Mouse (Mus musculus): Measurements from ENCODE around the gene Wasl. TPM values are rescaled to one million over a fixed set of nuclear protein-coding genes. Genes with fewer than 3 reads are reported as not detected.

Wasl gene
- polyA plus RNA-seq, 1 experiment from 2014 or later = 69.1 TPM

- no peak for ATAC-seq
- no peaks in the 10 kb centered on the region for H3K36me3 ChIP-seq
- peaks cover 5% of the 10 kb centered on the region; the same call in 1 of the 2 replicates for H3K4me1 ChIP-seq (replicated peaks)
- no peaks in the 10 kb centered on the region for H3K27me3 ChIP-seq
- H3K4me2 ChIP-seq (replicated peaks) = no peak overlapping the region
- H3K9me3 ChIP-seq = no peaks in the 10 kb centered on the region
- no peak overlapping the region for H3K27ac ChIP-seq
- no peak overlapping the region for H3K9ac ChIP-seq (replicated peaks)
- WGBS = 89% methylated on average over 6 of the region's 6 CpGs
- H3K4me3 ChIP-seq (replicated peaks) = no peak overlapping the region
These were observed 64.7 kb downstream of the Wasl start for GRCm38 (mm10) chr6:24600134-24600533.

GRCm38 (mm10) chr6:24599639-24600038 lies 65.2 kb downstream of the Wasl start:
- no peak overlapping the region for H3K27ac ChIP-seq
- WGBS = 77% methylated on average over 5 of the region's 5 CpGs
- no peak overlapping the region for H3K9ac ChIP-seq (replicated peaks)
- H3K27me3 ChIP-seq = no peaks in the 10 kb centered on the region
- H3K36me3 ChIP-seq = no peaks in the 10 kb centered on the region
- H3K4me2 ChIP-seq (replicated peaks) = no peak overlapping the region
- no peak for ATAC-seq
- H3K4me3 ChIP-seq (replicated peaks) = no peak overlapping the region
- H3K9me3 ChIP-seq = no peaks in the 10 kb centered on the region
- peaks cover 5% of the 10 kb centered on the region; the same call in 1 of the 2 replicates for H3K4me1 ChIP-seq (replicated peaks)

- ATAC-seq = no peak
- Histone ChIP-seq H3K4me2 (replicated peaks) (no peak overlapping the region), H3K9ac (replicated peaks) (no peak overlapping the region), H3K36me3 (no peaks in the 10 kb centered on the region), H3K27ac (no peak overlapping the region), H3K27me3 (no peaks in the 10 kb centered on the region), H3K4me1 (replicated peaks) (peaks cover 5% of the 10 kb centered on the region; the same call in 1 of the 2 replicates), H3K9me3 (no peaks in the 10 kb centered on the region), H3K4me3 (replicated peaks) (no peak overlapping the region)
- WGBS = 92% methylated on average over 6 of the region's 6 CpGs
These were observed 65.6 kb downstream of the Wasl start for GRCm38 (mm10) chr6:24599179-24599578.

GRCm38 (mm10) chr6:24597500-24597899 lies 67.3 kb downstream of the Wasl start, which contains the start of gene Lmod2:
TSS of gene Lmod2 (plus strand) at chr6:24597762.
- Histone ChIP-seq H3K4me1 (replicated peaks) (peaks cover 5% of the 10 kb centered on the region; the same call in 1 of the 2 replicates), H3K27ac (no peak within 1 kb of the TSS), H3K4me2 (replicated peaks) (no peak within 1 kb of the TSS), H3K36me3 (no peaks in the 10 kb centered on the region), H3K27me3 (no peaks in the 10 kb centered on the region), H3K9me3 (no peaks in the 10 kb centered on the region), H3K9ac (replicated peaks) (no peak within 1 kb of the TSS), H3K4me3 (replicated peaks) (no peak within 1 kb of the TSS)
- no peak for ATAC-seq
- WGBS = 53% methylated on average over 10 of the region's 10 CpGs

- H3K4me2 ChIP-seq (replicated peaks) = no peak overlapping the region
- H3K4me3 ChIP-seq (replicated peaks) = no peak overlapping the region
- H3K27me3 ChIP-seq = no peaks in the 10 kb centered on the region
- no peak for ATAC-seq
- no peaks in the 10 kb centered on the region for H3K9me3 ChIP-seq
- 50% methylated on average over 10 of the region's 10 CpGs for WGBS
- H3K36me3 ChIP-seq = no peaks in the 10 kb centered on the region
- H3K27ac ChIP-seq = no peak overlapping the region
- H3K9ac ChIP-seq (replicated peaks) = no peak overlapping the region
- no peaks in the 10 kb centered on the region; the same call in 1 of the 2 replicates for H3K4me1 ChIP-seq (replicated peaks)
These were observed 73.1 kb downstream of the Wasl start for GRCm38 (mm10) chr6:24591525-24592218.

- no peak overlapping the region for H3K4me2 ChIP-seq (replicated peaks)
- no peaks in the 10 kb centered on the region for H3K27me3 ChIP-seq
- no peak overlapping the region for H3K27ac ChIP-seq
- no peaks in the 10 kb centered on the region for H3K9me3 ChIP-seq
- no peaks in the 10 kb centered on the region for H3K36me3 ChIP-seq
- no peak overlapping the region for H3K9ac ChIP-seq (replicated peaks)
- no peak overlapping the region for H3K4me3 ChIP-seq (replicated peaks)
- ATAC-seq = no peak
- WGBS = 85% methylated on average over 5 of the region's 5 CpGs
- H3K4me1 ChIP-seq (replicated peaks) = no peaks in the 10 kb centered on the region; the same call in 1 of the 2 replicates
These were observed 74.5 kb downstream of the Wasl start for GRCm38 (mm10) chr6:24590282-24590681.

GRCm38 (mm10) chr6:24586885-24587284 lies 77.9 kb downstream of the Wasl start:
- no peaks in the 10 kb centered on the region; the same call in 1 of the 2 replicates for H3K4me1 ChIP-seq (replicated peaks)
- no peak overlapping the region for H3K4me3 ChIP-seq (replicated peaks)
- H3K9me3 ChIP-seq = no peaks in the 10 kb centered on the region
- WGBS = 48% methylated on average over 3 of the region's 3 CpGs
- no peak overlapping the region for H3K4me2 ChIP-seq (replicated peaks)
- no peaks in the 10 kb centered on the region for H3K27me3 ChIP-seq
- no peaks in the 10 kb centered on the region for H3K36me3 ChIP-seq
- ATAC-seq = no peak
- no peak overlapping the region for H3K9ac ChIP-seq (replicated peaks)
- no peak overlapping the region for H3K27ac ChIP-seq

GRCm38 (mm10) chr6:24585431-24586310 lies 79.1 kb downstream of the Wasl start:
- no peak overlapping the region for H3K9ac ChIP-seq (replicated peaks)
- no peaks in the 10 kb centered on the region for H3K9me3 ChIP-seq
- H3K4me3 ChIP-seq (replicated peaks) = no peak overlapping the region
- no peak overlapping the region for H3K27ac ChIP-seq
- no peaks in the 10 kb centered on the region for H3K27me3 ChIP-seq
- H3K4me2 ChIP-seq (replicated peaks) = no peak overlapping the region
- no peaks in the 10 kb centered on the region for H3K36me3 ChIP-seq
- WGBS = 62% methylated on average over 10 of the region's 10 CpGs
- no peaks in the 10 kb centered on the region; the same call in 1 of the 2 replicates for H3K4me1 ChIP-seq (replicated peaks)
- ATAC-seq = no peak

GRCm38 (mm10) chr6:24583456-24583855 lies 81.4 kb downstream of the Wasl start:
- Histone ChIP-seq H3K4me2 (replicated peaks) (no peak overlapping the region), H3K9ac (replicated peaks) (no peak overlapping the region), H3K4me3 (replicated peaks) (no peak overlapping the region), H3K9me3 (no peaks in the 10 kb centered on the region), H3K27me3 (no peaks in the 10 kb centered on the region), H3K36me3 (no peaks in the 10 kb centered on the region), H3K27ac (no peak overlapping the region), H3K4me1 (replicated peaks) (no peaks in the 10 kb centered on the region; the same call in 1 of the 2 replicates)
- WGBS = 83% methylated on average over 3 of the region's 3 CpGs
- no peak for ATAC-seq

- ATAC-seq = no peak
- Histone ChIP-seq H3K9me3 (no peaks in the 10 kb centered on the region), H3K36me3 (no peaks in the 10 kb centered on the region)
These were observed 91.5 kb downstream of the Wasl start for GRCm38 (mm10) chr6:24573319-24573718.

GRCm38 (mm10) chr6:24572431-24572830 lies 92.4 kb downstream of the Wasl start:
- ATAC-seq = no peak
- WGBS = 93% methylated on average over 14 of the region's 14 CpGs
- Histone ChIP-seq H3K27me3 (no peaks in the 10 kb centered on the region), H3K9ac (replicated peaks) (no peak overlapping the region), H3K9me3 (no peaks in the 10 kb centered on the region), H3K4me3 (replicated peaks) (no peak overlapping the region), H3K4me2 (replicated peaks) (no peak overlapping the region), H3K27ac (no peak overlapping the region), H3K36me3 (no peaks in the 10 kb centered on the region), H3K4me1 (replicated peaks) (no peaks in the 10 kb centered on the region)

More at GRCm38 (mm10) chr6:24573319-24573718, 91.5 kb downstream of the Wasl start:
- no peak overlapping the region for H3K4me3 ChIP-seq (replicated peaks)
- no peaks in the 10 kb centered on the region for H3K4me1 ChIP-seq (replicated peaks)
- H3K27me3 ChIP-seq = no peaks in the 10 kb centered on the region
- H3K27ac ChIP-seq = no peak overlapping the region
- H3K4me2 ChIP-seq (replicated peaks) = no peak overlapping the region
- H3K9ac ChIP-seq (replicated peaks) = no peak overlapping the region

GRCm38 (mm10) chr6:24571126-24571525 lies 93.7 kb downstream of the Wasl start:
- 81% methylated on average over 6 of the region's 6 CpGs for WGBS
- Histone ChIP-seq H3K27me3 (no peaks in the 10 kb centered on the region), H3K9ac (replicated peaks) (no peak overlapping the region)

More at GRCm38 (mm10) chr6:24571126-24571525, 93.7 kb downstream of the Wasl start:
- no peak overlapping the region for H3K4me2 ChIP-seq (replicated peaks)
- H3K36me3 ChIP-seq = no peaks in the 10 kb centered on the region
- no peaks in the 10 kb centered on the region for H3K9me3 ChIP-seq
- no peaks in the 10 kb centered on the region for H3K4me1 ChIP-seq (replicated peaks)
- H3K4me3 ChIP-seq (replicated peaks) = no peak overlapping the region
- no peak overlapping the region for H3K27ac ChIP-seq
- ATAC-seq = no peak

Data from midbrain, embryonic 13.5 days (tissue).